Comparison of ENCODE assay signal across 8 mouse cellular contexts in the genomic region with DNA sequence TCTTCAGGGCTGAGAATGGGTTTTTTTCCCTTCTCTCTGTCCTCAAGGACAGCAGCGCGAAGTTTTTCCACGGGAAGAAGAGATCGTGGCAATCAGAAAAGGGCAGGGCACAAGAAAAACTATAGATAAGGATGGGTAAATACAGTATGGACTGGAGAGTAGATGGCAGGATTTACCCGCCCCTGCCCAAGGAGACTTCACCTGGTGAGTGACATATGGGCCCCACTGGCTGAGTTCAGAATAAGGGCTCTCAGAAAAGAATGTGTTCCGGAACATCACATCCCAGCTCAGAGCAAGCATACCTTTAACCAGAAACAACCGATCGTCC. TPM values are rescaled to one million over a fixed set of nuclear protein-coding genes. Genes with fewer than 3 reads are reported as not detected.
DNase-seq lines count a peak whose midpoint lies in the region; ATAC-seq and TF ChIP-seq lines count a peak whose summit lies in the region.

No protein-coding gene starts in this region.

- H3K4me1 ChIP-seq in heart, embryonic 13.5 days = peaks cover 20% of the 10 kb centered on the region
- H3K4me1 ChIP-seq in G1E (ENCODE audit: insufficient read depth, low read depth, low read length) = peaks cover 23% of the 10 kb centered on the region
- H3K4me1 ChIP-seq in hindbrain, embryonic 10.5 days (replicated peaks) = peaks cover 17% of the 10 kb centered on the region

- ATAC-seq in heart, embryonic 13.5 days (ENCODE audit: extremely low read depth, insufficient number of reproducible peaks, low FRiP score, low TSS enrichment) = no peak
- ATAC-seq in G1E (ENCODE audit: extremely low read depth, insufficient number of reproducible peaks, low FRiP score, poor library complexity, severe bottlenecking) = 0 out of 2 replicates have a peak, but pooled peaks have one; percentile 16
- ATAC-seq in megakaryocyte-erythroid progenitor cell, adult 5-6 weeks (replicated peaks; ENCODE audit: low FRiP score, low TSS enrichment, poor library complexity, severe bottlenecking) = peak; percentile 58

- peak overlapping the region; percentile 86 for H3K4me2 ChIP-seq in heart, embryonic 13.5 days

- intact Hi-C loops in heart, postnatal 14 days (cut with DNase I) = loop anchor here (1.0 to 5.0 kb wide), 4 partner anchors 53 to 314 kb away; a partner anchor contains a TSS

- no peak for DNase-seq in heart, postnatal 14 days
- DNase-seq in G1E (ENCODE audit: low spot score) = no peak
- no peak for DNase-seq in hindbrain, embryonic 10.5 days (ENCODE audit: low spot score)
- no peak for DNase-seq in c-Kit-positive CD71-positive TER-119-positive erythroid progenitor cells, embryonic 14.5 days (ENCODE audit: low spot score)
- no peak for DNase-seq in ovary, postnatal 36 days (ENCODE audit: low spot score)
- no peak for DNase-seq in spleen, postnatal 4 days (ENCODE audit: low spot score in 2 of 2)

- H3K4me3 ChIP-seq in heart, embryonic 13.5 days = peak overlapping the region; percentile 84
- peak overlapping the region; percentile 72 for H3K4me3 ChIP-seq in G1E (ENCODE audit: low read depth, low read length)
- H3K4me3 ChIP-seq in hindbrain, embryonic 10.5 days = peak overlapping the region; percentile 76

- TF ChIP-seq CTCF in G1E (IDR thresholded peaks at IDR 0.05; ENCODE audit: low read depth, low read length) = no peak

- peak overlapping the region; percentile 77 for H3K27ac ChIP-seq in heart, embryonic 13.5 days (replicated peaks)
- H3K27ac ChIP-seq in hindbrain, embryonic 10.5 days = peak overlapping the region; percentile 95

- WGBS in heart, embryonic 13.5 days = 1% methylated on average over 8 of the region's 8 CpGs
- WGBS in hindbrain, embryonic 10.5 days = 0% methylated on average over 8 of the region's 8 CpGs

- H3K27me3 ChIP-seq in heart, embryonic 13.5 days (replicated peaks) = no peaks in the 10 kb centered on the region
- H3K27me3 ChIP-seq in G1E (ENCODE audit: insufficient read depth, low read length) = peaks cover 3% of the 10 kb centered on the region; the same call in 1 of the 2 replicates
- no peaks in the 10 kb centered on the region for H3K27me3 ChIP-seq in hindbrain, embryonic 10.5 days (ENCODE audit: insufficient read depth, poor library complexity, severe bottlenecking)

- H3K9ac ChIP-seq in heart, embryonic 13.5 days = peak overlapping the region; percentile 92

- no peaks in the 10 kb centered on the region for H3K9me3 ChIP-seq in heart, embryonic 13.5 days
- H3K9me3 ChIP-seq in G1E (replicated peaks) = 0 out of 2 replicates have a peak, but pooled peaks cover 2% of the 10 kb centered on the region
- H3K9me3 ChIP-seq in hindbrain, embryonic 10.5 days = no peaks in the 10 kb centered on the region

- peaks cover 20% of the 10 kb centered on the region for H3K36me3 ChIP-seq in heart, embryonic 13.5 days
- H3K36me3 ChIP-seq in G1E (replicated peaks) = peaks cover 31% of the 10 kb centered on the region
- H3K36me3 ChIP-seq in hindbrain, embryonic 10.5 days = peaks cover 16% of the 10 kb centered on the region; the same call in 1 of the 2 replicates

RNA-seq across cellular contexts. Expression of a gene that starts 0.3 kb away (rescaled TPM):
- 117 and 122 TPM in 2 replicates for polyA plus RNA-seq in heart, embryonic 13.5 days (2015; fragmentation: Nextera tagmentation; extraction: Ambion mirVana)
- 100 to 1,000 TPM; 129 to 137 TPM for total RNA-seq in heart, postnatal 14 days (2021)
- total RNA-seq in G1E (2014; fragmentation: Nextera tagmentation) (73.1 and 80.0 TPM in 2 replicates), G1E (2017) (52.6 and 65.3 TPM in 2 replicates)
- 10.2 and 22.7 TPM in 2 replicates for polyA plus RNA-seq in G1E (2012)
- 131 and 143 TPM in 2 replicates for polyA plus RNA-seq in hindbrain, embryonic 10.5 days (2016; fragmentation: Nextera tagmentation; extraction: Ambion mirVana)
- 39.4 and 43.1 TPM in 2 replicates for total RNA-seq in megakaryocyte-erythroid progenitor cell, adult 5-6 weeks (2014; fragmentation: Nextera tagmentation)
- total RNA-seq in megakaryocyte-erythroid progenitor cell, adult 5-6 weeks (2017) = 31.2 and 34.8 TPM in 2 replicates

RNA-seq across cellular contexts. Expression of a gene that starts 21.2 kb away (rescaled TPM):
- not detected in 2 replicates for polyA plus RNA-seq in heart, embryonic 13.5 days (2015; fragmentation: Nextera tagmentation; extraction: Ambion mirVana)
- under 1 TPM; 0.38 to 0.73 TPM for total RNA-seq in heart, postnatal 14 days (2021)
- total RNA-seq in G1E (2014; fragmentation: Nextera tagmentation) (1.4 TPM in 1 of 2 replicates, not detected in the other), G1E (2017) (1.3 and 1.7 TPM in 2 replicates)
- 0.05 TPM in 1 of 2 replicates, not detected in the other for polyA plus RNA-seq in G1E (2012)
- 0.14 TPM in 1 of 2 replicates, not detected in the other for polyA plus RNA-seq in hindbrain, embryonic 10.5 days (2016; fragmentation: Nextera tagmentation; extraction: Ambion mirVana)
- 3.8 TPM in 1 of 2 replicates, not detected in the other for total RNA-seq in megakaryocyte-erythroid progenitor cell, adult 5-6 weeks (2014; fragmentation: Nextera tagmentation)
- 1.0 and 1.4 TPM in 2 replicates for total RNA-seq in megakaryocyte-erythroid progenitor cell, adult 5-6 weeks (2017)

RNA-seq across cellular contexts. Expression of a gene that starts 52.6 kb away (rescaled TPM):
- polyA plus RNA-seq in heart, embryonic 13.5 days (2015; fragmentation: Nextera tagmentation; extraction: Ambion mirVana) = 1.2 and 1.3 TPM in 2 replicates
- total RNA-seq in heart, postnatal 14 days (2021) = 1 to 10 TPM; 4.1 to 4.4 TPM
- total RNA-seq in G1E (2014; fragmentation: Nextera tagmentation) (4.9 and 21.4 TPM in 2 replicates), G1E (2017) (1.1 and 1.3 TPM in 2 replicates)
- polyA plus RNA-seq in G1E (2012) = 7.3 and 9.1 TPM in 2 replicates
- 1.3 and 2.2 TPM in 2 replicates for polyA plus RNA-seq in hindbrain, embryonic 10.5 days (2016; fragmentation: Nextera tagmentation; extraction: Ambion mirVana)
- total RNA-seq in megakaryocyte-erythroid progenitor cell, adult 5-6 weeks (2014; fragmentation: Nextera tagmentation) = 17.2 and 19.2 TPM in 2 replicates
- 7.0 and 9.8 TPM in 2 replicates for total RNA-seq in megakaryocyte-erythroid progenitor cell, adult 5-6 weeks (2017)
